Mouse (Mus musculus) bone marrow macrophage, adult 2 months (primary cell): ENCODE measurements around the gene Sfxn5. TPM values are rescaled to one million over a fixed set of nuclear protein-coding genes. Genes with fewer than 3 reads are reported as not detected.

ENCODE experiments used
- H3K27ac ChIP-seq: 2 replicates; pipeline ENCODE4 v1.5.1; 2012; ENCODE audit warnings: low read depth, low read length; ENCODE audit not compliant: insufficient read depth
- H3K4me1 ChIP-seq: 2 replicates; pipeline ENCODE4 v1.6.1; 2012; ENCODE audit warnings: low read length; ENCODE audit not compliant: control insufficient read depth, insufficient read depth
- H3K4me3 ChIP-seq: 2 replicates; pipeline ENCODE4 v1.5.1; 2012; ENCODE audit warnings: mild to moderate bottlenecking, low read length, moderate library complexity; ENCODE audit not compliant: insufficient read depth
- CTCF ChIP-seq: IDR thresholded peaks from 2 replicates; pipeline ENCODE4 v1.5.1; 2012; ENCODE audit warnings: low read depth, mild to moderate bottlenecking, low read length, moderate library complexity
- POLR2A ChIP-seq: IDR thresholded peaks from 2 replicates; pipeline ENCODE4 v1.6.1; 2012; ENCODE audit warnings: mild to moderate bottlenecking, low read depth, low read length, borderline replicate concordance
- polyA plus RNA-seq: library from polyadenylated mRNA; stranded (reverse); fragments of >200 nt; gene quantifications from 2 replicates; pipeline ENCODE4 v1.2.4, GENCODE M21; 2012; ENCODE audit not compliant: missing spikeins, insufficient read depth, insufficient read length

Sfxn5 gene
- polyA plus RNA-seq, 1 experiment: 15.2 TPM

GRCm38 (mm10) chr6:85349246-85349645, 16.0 kb upstream of the Sfxn5 start:
- Histone ChIP-seq H3K27ac (no peak overlapping the region), H3K4me3 (no peak overlapping the region), H3K4me1 (peaks cover 14% of the 10 kb centered on the region)
- TF ChIP-seq CTCF: no peak
- no peak for TF ChIP-seq POLR2A

GRCm38 (mm10) chr6:85348133-85348532, 14.9 kb upstream of the Sfxn5 start:
- Histone ChIP-seq H3K4me1 (peaks cover 14% of the 10 kb centered on the region), H3K27ac (no peak overlapping the region), H3K4me3 (no peak overlapping the region)
- TF ChIP-seq POLR2A (no peak), CTCF (no peak)

- peaks cover 14% of the 10 kb centered on the region for H3K4me1 ChIP-seq
- TF ChIP-seq POLR2A (no peak), CTCF (peak; percentile 79)
These were observed 12.9 kb upstream of the Sfxn5 start for GRCm38 (mm10) chr6:85346028-85346634.

GRCm38 (mm10) chr6:85344929-85345328, 11.7 kb upstream of the Sfxn5 start:
- TF ChIP-seq POLR2A (no peak), CTCF (no peak)
- Histone ChIP-seq H3K4me3 (no peak overlapping the region), H3K4me1 (peaks cover 5% of the 10 kb centered on the region; the same call in 1 of the 2 replicates), H3K27ac (no peak overlapping the region)

More at GRCm38 (mm10) chr6:85346028-85346634, 12.9 kb upstream of the Sfxn5 start:
- no peak overlapping the region for H3K4me3 ChIP-seq
- no peak overlapping the region for H3K27ac ChIP-seq

GRCm38 (mm10) chr6:85343027-85343426, 9.8 kb upstream of the Sfxn5 start:
- Histone ChIP-seq H3K27ac (no peak overlapping the region), H3K4me3 (no peak overlapping the region), H3K4me1 (peaks cover 6% of the 10 kb centered on the region; the same call in 1 of the 2 replicates)
- no peak for TF ChIP-seq POLR2A

- H3K4me1 ChIP-seq: peaks cover 6% of the 10 kb centered on the region; the same call in 1 of the 2 replicates
- H3K27ac ChIP-seq: no peak overlapping the region
- TF ChIP-seq CTCF: no peak
- no peak for TF ChIP-seq POLR2A
- H3K4me3 ChIP-seq: no peak overlapping the region
These were observed 8.7 kb upstream of the Sfxn5 start for GRCm38 (mm10) chr6:85341814-85342501.

- Histone ChIP-seq H3K27ac (no peak overlapping the region), H3K4me1 (0 out of 2 replicates have a peak, but pooled peaks cover 2% of the 10 kb centered on the region), H3K4me3 (no peak overlapping the region)
- no peak for TF ChIP-seq CTCF
- no peak for TF ChIP-seq POLR2A
These were observed 7.0 kb upstream of the Sfxn5 start for GRCm38 (mm10) chr6:85340184-85340583.

- H3K4me1 ChIP-seq: 0 out of 2 replicates have a peak, but pooled peaks cover 2% of the 10 kb centered on the region
- no peak for TF ChIP-seq POLR2A
- TF ChIP-seq CTCF: peak; percentile 48
- H3K27ac ChIP-seq: no peak overlapping the region
- H3K4me3 ChIP-seq: no peak overlapping the region
These were observed 6.2 kb upstream of the Sfxn5 start for GRCm38 (mm10) chr6:85339273-85339901.

GRCm38 (mm10) chr6:85336944-85337343, 3.7 kb upstream of the Sfxn5 start:
- peaks cover 5% of the 10 kb centered on the region for H3K4me1 ChIP-seq

GRCm38 (mm10) chr6:85335352-85335751, 2.1 kb upstream of the Sfxn5 start:
- H3K4me1 ChIP-seq: peaks cover 12% of the 10 kb centered on the region
- H3K4me3 ChIP-seq: no peak overlapping the region
- TF ChIP-seq CTCF (no peak), POLR2A (no peak)
- no peak overlapping the region for H3K27ac ChIP-seq

More at GRCm38 (mm10) chr6:85336944-85337343, 3.7 kb upstream of the Sfxn5 start:
- Histone ChIP-seq H3K27ac (no peak overlapping the region), H3K4me3 (no peak overlapping the region)
- no peak for TF ChIP-seq CTCF
- TF ChIP-seq POLR2A: no peak
